ENCODE assay signal across 34 mouse cellular contexts in genomic region chr13:100408242-100408641, GRCm38 (mm10). TPM values are rescaled to one million over a fixed set of nuclear protein-coding genes. Genes with fewer than 3 reads are reported as not detected.
DNase-seq lines count a peak whose midpoint lies in the region; ATAC-seq and TF ChIP-seq lines count a peak whose summit lies in the region.
"Had no signal": no experiment of that assay in that cellular context is flagged by ENCODE, and none has a peak within 500 bp of the region (broad histone marks: within the 10 kb centered on the region; RNA-seq: fewer than 3 reads in every experiment).

No protein-coding gene starts in this region.

- DNase-seq in liver, adult 2 months (ENCODE audit: extremely low read depth, low read depth, low spot score): peak; percentile 5
- no peak for DNase-seq in liver, postnatal 0 days
- no peak for DNase-seq in left cerebral cortex, postnatal 25 days (ENCODE audit: low spot score in 2 of 2)
- no peak for DNase-seq in frontal cortex, adult 2 months (ENCODE audit: extremely low spot score in 1 of 2, low spot score in 1 of 2)
- DNase-seq: adrenal gland, postnatal 10 days; cerebellum, adult 11-12 months; cerebellum, adult 9-11 months; embryo, embryonic 11 days; forebrain, postnatal 0 days; gastrocnemius, postnatal 10 days; heart, adult 11 months; heart, postnatal 36 days; kidney, adult 18-20 months; kidney, postnatal 25 days; left cerebral cortex, postnatal 4 days; liver, embryonic 13.5 days; lung, adult 2 months; lung, postnatal 14 days; retina, postnatal 1 day; right cerebral cortex, postnatal 25 days had no signal

- no peak for TF ChIP-seq EP300 in liver, postnatal 0 days (IDR thresholded peaks at IDR 0.05; ENCODE audit: low read depth)

- 57% methylated on average over 7 of the region's 7 CpGs for WGBS in liver, adult 2 months
- 47% methylated on average over 7 of the region's 7 CpGs for WGBS in liver, postnatal 0 days (ENCODE audit: insufficient replicate concordance)
- 86% methylated on average over 7 of the region's 7 CpGs for WGBS in forebrain, embryonic 12.5 days

- no peaks in the 10 kb centered on the region for H3K9me3 ChIP-seq in liver, postnatal 0 days (ENCODE audit: low read length)
- H3K9me3 ChIP-seq in forebrain, embryonic 12.5 days: no peaks in the 10 kb centered on the region
- H3K9me3 ChIP-seq: embryonic facial prominence, embryonic 12.5 days; forebrain, embryonic 10.5 days; heart, embryonic 10.5 days; heart, embryonic 15.5 days; hindbrain, embryonic 12.5 days; kidney, embryonic 15.5 days; liver, embryonic 13.5 days; neural tube, embryonic 13.5 days; stomach, embryonic 15.5 days had no signal

- H3K27me3 ChIP-seq in liver, adult 2 months (ENCODE audit: control insufficient read depth, insufficient read depth, low read length): no peaks in the 10 kb centered on the region
- no peaks in the 10 kb centered on the region for H3K27me3 ChIP-seq in liver, postnatal 0 days (ENCODE audit: insufficient read depth, low read length)
- H3K27me3 ChIP-seq in forebrain, embryonic 12.5 days: no peaks in the 10 kb centered on the region
- H3K27me3 ChIP-seq: embryonic facial prominence, embryonic 12.5 days; heart, embryonic 15.5 days; hindbrain, embryonic 12.5 days; kidney, embryonic 15.5 days; liver, embryonic 13.5 days; neural tube, embryonic 13.5 days; stomach, embryonic 15.5 days had no signal

- TF ChIP-seq CTCF in liver, adult 2 months (IDR thresholded peaks at IDR 0.05; ENCODE audit: low read depth, low read length): no peak
- no peak for TF ChIP-seq CTCF in liver, postnatal 0 days (IDR thresholded peaks at IDR 0.05; ENCODE audit: low read depth)

- no peaks in the 10 kb centered on the region for H3K4me1 ChIP-seq in liver, adult 2 months (ENCODE audit: control insufficient read depth, insufficient read depth, low read length)
- H3K4me1 ChIP-seq in liver, postnatal 0 days (ENCODE audit: insufficient read depth): no peaks in the 10 kb centered on the region
- H3K4me1 ChIP-seq in forebrain, embryonic 12.5 days: no peaks in the 10 kb centered on the region
- H3K4me1 ChIP-seq: embryonic facial prominence, embryonic 12.5 days; forebrain, embryonic 10.5 days; heart, embryonic 10.5 days; heart, embryonic 15.5 days; hindbrain, embryonic 12.5 days; kidney, embryonic 15.5 days; liver, embryonic 13.5 days; neural tube, embryonic 13.5 days; stomach, embryonic 15.5 days had no signal

- no peak overlapping the region for H3K4me2 ChIP-seq in liver, postnatal 0 days (ENCODE audit: low read depth, low read length)
- H3K4me2 ChIP-seq in forebrain, embryonic 12.5 days: no peak overlapping the region
- H3K4me2 ChIP-seq: embryonic facial prominence, embryonic 12.5 days; heart, embryonic 15.5 days; hindbrain, embryonic 12.5 days; kidney, embryonic 15.5 days; liver, embryonic 13.5 days; midbrain, embryonic 11.5 days; neural tube, embryonic 13.5 days; stomach, embryonic 15.5 days had no signal

- H3K36me3 ChIP-seq in liver, adult 2 months (ENCODE audit: control insufficient read depth, insufficient read depth, low read length): no peaks in the 10 kb centered on the region
- no peaks in the 10 kb centered on the region for H3K36me3 ChIP-seq in liver, postnatal 0 days (replicated peaks; ENCODE audit: insufficient read depth, low read length)
- H3K36me3 ChIP-seq in forebrain, embryonic 12.5 days (replicated peaks): no peaks in the 10 kb centered on the region
- H3K36me3 ChIP-seq: embryonic facial prominence, embryonic 12.5 days; forebrain, embryonic 10.5 days; heart, embryonic 10.5 days; heart, embryonic 15.5 days; hindbrain, embryonic 12.5 days; kidney, embryonic 15.5 days; liver, embryonic 13.5 days; neural tube, embryonic 13.5 days; stomach, embryonic 15.5 days had no signal

- no peak overlapping the region for H3K4me3 ChIP-seq in liver, adult 2 months (ENCODE audit: insufficient read depth, low read depth, low read length)
- no peak overlapping the region for H3K4me3 ChIP-seq in liver, postnatal 0 days (ENCODE audit: low read depth, low read length)
- no peak overlapping the region for H3K4me3 ChIP-seq in forebrain, embryonic 12.5 days (replicated peaks)
- H3K4me3 ChIP-seq: embryonic facial prominence, embryonic 12.5 days; forebrain, embryonic 10.5 days; heart, embryonic 10.5 days; heart, embryonic 15.5 days; hindbrain, embryonic 12.5 days; kidney, embryonic 15.5 days; liver, embryonic 13.5 days; myocyte; neural tube, embryonic 13.5 days; stomach, embryonic 15.5 days had no signal

- no peak for ATAC-seq in liver, postnatal 0 days
- ATAC-seq in granulocyte monocyte progenitor cell, adult 5-6 weeks (replicated peaks; ENCODE audit: poor library complexity, severe bottlenecking): peak; percentile 90
- peak; percentile 74 for ATAC-seq in monocyte, adult 5-6 weeks (replicated peaks; ENCODE audit: insufficient number of reproducible peaks, low FRiP score, low TSS enrichment, poor library complexity, severe bottlenecking)
- ATAC-seq in forebrain, embryonic 12.5 days (ENCODE audit: low FRiP score): no peak
- ATAC-seq: forebrain, postnatal 0 days; midbrain, embryonic 16.5 days had no signal

- TF ChIP-seq POLR2A in liver, adult 2 months (IDR thresholded peaks at IDR 0.05; ENCODE audit: extremely low read depth, insufficient read depth, low read length): no peak

- H3K27ac ChIP-seq in liver, adult 2 months (replicated peaks; ENCODE audit: insufficient read depth, low read depth, low read length): no peak overlapping the region
- no peak overlapping the region for H3K27ac ChIP-seq in liver, postnatal 0 days (ENCODE audit: low read depth)
- no peak overlapping the region for H3K27ac ChIP-seq in forebrain, embryonic 12.5 days
- H3K27ac ChIP-seq: embryonic facial prominence, embryonic 12.5 days; forebrain, embryonic 10.5 days; heart, embryonic 10.5 days; heart, embryonic 15.5 days; hindbrain, embryonic 12.5 days; kidney, embryonic 15.5 days; liver, embryonic 13.5 days; neural tube, embryonic 13.5 days; stomach, embryonic 15.5 days had no signal

- no peak overlapping the region for H3K9ac ChIP-seq in liver, adult 2 months (ENCODE audit: low read depth, low read length)
- H3K9ac ChIP-seq in liver, postnatal 0 days (replicated peaks): no peak overlapping the region
- no peak overlapping the region for H3K9ac ChIP-seq in forebrain, embryonic 12.5 days
- H3K9ac ChIP-seq: embryonic facial prominence, embryonic 12.5 days; forebrain, postnatal 0 days; heart, embryonic 15.5 days; hindbrain, embryonic 12.5 days; kidney, embryonic 15.5 days; liver, embryonic 13.5 days; neural tube, embryonic 13.5 days; stomach, embryonic 15.5 days had no signal

- H3K79me2 ChIP-seq in liver, adult 2 months (ENCODE audit: control insufficient read depth, insufficient read depth, low read length): no peaks in the 10 kb centered on the region

- intact Hi-C loops in left cerebral cortex, postnatal 25 days (cut with DNase I): no loop called here

RNA-seq across cellular contexts. Expression of gene Naip1, which starts 44.4 kb away (rescaled TPM):
- 0.37 and 0.47 TPM in 2 replicates for total RNA-seq in liver, adult 2 months (2014; rRNA removed)
- 0.05 and 0.10 TPM in 2 replicates for polyA plus RNA-seq in liver, adult 2 months (2012; rRNA removed)
- polyA plus RNA-seq in liver, postnatal 0 days (2015; fragmentation: Nextera tagmentation; extraction: Ambion mirVana): 0.04 TPM in 2 replicates
- not detected in 2 replicates for total RNA-seq in granulocyte monocyte progenitor cell, adult 5-6 weeks (2014; fragmentation: Nextera tagmentation)
- not detected in 2 replicates for total RNA-seq in granulocyte monocyte progenitor cell, adult 5-6 weeks (2017)
- 1.1 to 2.7 TPM (median 2.3 TPM) in 3 replicates for total RNA-seq in monocyte, adult 5-6 weeks (2017)
- total RNA-seq in left cerebral cortex, postnatal 25 days (2021): under 1 TPM; 0.16 TPM
- not detected in 2 replicates for polyA plus RNA-seq in forebrain, embryonic 12.5 days (2016; fragmentation: Nextera tagmentation; extraction: Ambion mirVana)
- polyA plus RNA-seq in frontal cortex, adult 2 months (2012; rRNA removed): 0.22 and 0.40 TPM in 2 replicates
- total RNA-seq: gastrocnemius, postnatal 10 days had no signal
- polyA plus RNA-seq: embryonic facial prominence, embryonic 12.5 days; forebrain, embryonic 10.5 days; heart, embryonic 10.5 days; heart, embryonic 15.5 days; hindbrain, embryonic 12.5 days; kidney, embryonic 15.5 days; liver, embryonic 13.5 days; midbrain, embryonic 11.5 days; midbrain, embryonic 16.5 days had no signal

Comparison
In these comparisons a context has a peak if more than half of its experiments do, and no peak if none do; other contexts are left out.
1. ATAC-seq: peak in granulocyte monocyte progenitor cell, adult 5-6 weeks (single experiment) and monocyte, adult 5-6 weeks (single experiment); none in liver, postnatal 0 days (single experiment) and forebrain, embryonic 12.5 days (single experiment).